Mouse (Mus musculus) hindbrain, embryonic 13.5 days (tissue): ENCODE results near the gene Tk1. TPM values are rescaled to one million over a fixed set of nuclear protein-coding genes. Genes with fewer than 3 reads are reported as not detected.

ENCODE experiments used
- ATAC-seq: fragments of 200-750 bp; cut with Nextera tagmentation; 2 replicates; pipeline ENCODE4 v1.8.0; 2017; ENCODE audit warnings: moderate TSS enrichment; ENCODE audit not compliant: low FRiP score
- H3K27ac ChIP-seq: fragments of 300-500 bp; sonication (generic); 2 replicates; pipeline ENCODE4 v1.5.1; 2015; ENCODE audit warnings: inconsistent platforms, mild to moderate bottlenecking, moderate library complexity
- H3K27me3 ChIP-seq: fragments of 300-500 bp; sonication (generic); 2 replicates; pipeline ENCODE4 v1.6.1; 2015; ENCODE audit warnings: mild to moderate bottlenecking, inconsistent platforms
- H3K36me3 ChIP-seq: fragments of 300-500 bp; sonication (generic); 2 replicates; pipeline ENCODE4 v1.6.1; 2015; ENCODE audit warnings: mild to moderate bottlenecking, inconsistent platforms
- H3K4me1 ChIP-seq: fragments of 300-500 bp; sonication (generic); replicated peaks from 2 replicates; pipeline ENCODE4 v1.6.1; 2015; ENCODE audit warnings: inconsistent platforms
- H3K4me2 ChIP-seq: fragments of 300-500 bp; sonication (generic); 2 replicates; pipeline ENCODE4 v1.6.1; 2015; ENCODE audit warnings: inconsistent platforms, mild to moderate bottlenecking, moderate library complexity
- H3K4me3 ChIP-seq: fragments of 300-500 bp; sonication (generic); 2 replicates; pipeline ENCODE4 v1.5.1; 2015; ENCODE audit warnings: mild to moderate bottlenecking, inconsistent platforms
- H3K9ac ChIP-seq: fragments of 300-500 bp; sonication (generic); 2 replicates; pipeline ENCODE4 v1.6.1; 2015; ENCODE audit warnings: mild to moderate bottlenecking, inconsistent platforms
- H3K9me3 ChIP-seq: fragments of 300-500 bp; sonication (generic); 2 replicates; pipeline ENCODE4 v1.6.1; 2016; ENCODE audit warnings: inconsistent platforms
- WGBS: fragments of 180-500 bp; shearing (Covaris S2); methylation state at CpG from one replicate; pipeline ENCODE4 v1.1.7; 2015; 5-methylcytosine and 5-hydroxymethylcytosine counted together
- polyA plus RNA-seq: library from polyadenylated mRNA; unstranded; fragments of >200 nt; fragmentation: Nextera tagmentation; extraction: Ambion mirVana; gene quantifications from 2 replicates; pipeline ENCODE4 v1.2.1, GENCODE M21; 2015

Gene Tk1
- polyA plus RNA-seq, 1 experiment from 2014 or later = 25.3 TPM

- no peak overlapping the region for H3K4me2 ChIP-seq
- peak overlapping the region; percentile 64 for H3K27ac ChIP-seq
- H3K9me3 ChIP-seq = no peaks in the 10 kb centered on the region
- no peaks in the 10 kb centered on the region for H3K27me3 ChIP-seq
- peaks cover 19% of the 10 kb centered on the region for H3K4me1 ChIP-seq
- ATAC-seq = no peak
- H3K36me3 ChIP-seq = peaks cover 22% of the 10 kb centered on the region
- 68% methylated on average over 7 of the region's 7 CpGs for WGBS
- no peak overlapping the region for H3K4me3 ChIP-seq
- no peak overlapping the region for H3K9ac ChIP-seq
Measured at GRCm38 (mm10) chr11:117769683-117770047, 56.2 kb downstream of the Tk1 start.

- WGBS = 75% methylated on average over 20 of the region's 20 CpGs
- no peak overlapping the region for H3K9ac ChIP-seq
- peaks cover 28% of the 10 kb centered on the region for H3K36me3 ChIP-seq
- peaks cover 19% of the 10 kb centered on the region for H3K4me1 ChIP-seq
- no peak overlapping the region for H3K4me3 ChIP-seq
- H3K4me2 ChIP-seq = no peak overlapping the region
- no peaks in the 10 kb centered on the region for H3K9me3 ChIP-seq
- peak overlapping the region; percentile 64 for H3K27ac ChIP-seq
- H3K27me3 ChIP-seq = no peaks in the 10 kb centered on the region
- no peak for ATAC-seq
Measured at GRCm38 (mm10) chr11:117768725-117769682, 56.9 kb downstream of the Tk1 start.

- H3K4me2 ChIP-seq = no peak overlapping the region
- H3K4me1 ChIP-seq = peaks cover 19% of the 10 kb centered on the region
- H3K36me3 ChIP-seq = peaks cover 52% of the 10 kb centered on the region
- no peaks in the 10 kb centered on the region for H3K9me3 ChIP-seq
- H3K9ac ChIP-seq = no peak overlapping the region
- no peak for ATAC-seq
- H3K27me3 ChIP-seq = no peaks in the 10 kb centered on the region
- no peak overlapping the region for H3K4me3 ChIP-seq
- 90% methylated on average over 3 of the region's 3 CpGs for WGBS
- no peak overlapping the region for H3K27ac ChIP-seq
Measured at GRCm38 (mm10) chr11:117766275-117766674, 59.6 kb downstream of the Tk1 start.

Other genes with a start within 250 kb of the Tk1 start
- 24.9 and 27.3 TPM in 2 replicates for gene Tnrc6c, start 171.8 kb downstream of the Tk1 start, polyA plus RNA-seq
- gene Tmc8, start 44.0 kb downstream of the Tk1 start, polyA plus RNA-seq = 0.75 and 1.5 TPM in 2 replicates
- 5.3 TPM in 2 replicates for gene Tmc6, start 43.9 kb downstream of the Tk1 start, polyA plus RNA-seq
- not detected in 2 replicates for gene 6030468B19Rik, start 28.4 kb downstream of the Tk1 start, polyA plus RNA-seq
- gene Gm20708, start 16.4 kb downstream of the Tk1 start, polyA plus RNA-seq = 0.70 and 0.74 TPM in 2 replicates
- gene Syngr2, start 16.4 kb downstream of the Tk1 start, polyA plus RNA-seq = 14.6 and 16.5 TPM in 2 replicates
- gene Afmid, start 168 bp downstream of the Tk1 start, polyA plus RNA-seq = 4.2 and 4.9 TPM in 2 replicates
- 56.0 and 57.4 TPM in 2 replicates for gene Birc5, start 23.2 kb upstream of the Tk1 start, polyA plus RNA-seq
- gene Tmem235, start 34.7 kb upstream of the Tk1 start, polyA plus RNA-seq = not detected in 2 replicates
- gene Tha1, start 47.4 kb upstream of the Tk1 start, polyA plus RNA-seq = 3.2 and 3.3 TPM in 2 replicates
- gene Socs3, start 144.0 kb upstream of the Tk1 start, polyA plus RNA-seq = 8.3 and 8.8 TPM in 2 replicates
- 47.4 and 47.6 TPM in 2 replicates for gene Pgs1, start 160.2 kb upstream of the Tk1 start, polyA plus RNA-seq